8 mouse cellular contexts compared by ENCODE assay signal in genomic region chr7:24237040-24237791, GRCm38 (mm10). TPM values are rescaled to one million over a fixed set of nuclear protein-coding genes. Genes with fewer than 3 reads are reported as not detected.
DNase-seq lines count a peak whose midpoint lies in the region; ATAC-seq lines count a peak whose summit lies in the region.

Gene Zfp109 (minus strand): TSS chr7:24237560.

- 7% methylated on average over 28 of the region's 28 CpGs for WGBS in hindbrain, embryonic 13.5 days
- WGBS in lung, embryonic 16.5 days, result 4% methylated on average over 28 of the region's 28 CpGs

- DNase-seq in R1 (ENCODE audit: low read depth, low spot score), result peak; percentile 82
- peak; percentile 75 for DNase-seq in cerebellum, adult 9-11 months
- DNase-seq in frontal cortex, postnatal 14 days (ENCODE audit: low spot score in 2 of 2), result peak; percentile 39 to 60
- peak; percentile 59 to 70 for DNase-seq in layer of hippocampus, postnatal 10 days (ENCODE audit: low spot score in 2 of 2)
- peak; percentile 23 for DNase-seq in ovary, postnatal 10 days (ENCODE audit: low spot score)
- DNase-seq in thymus, postnatal 14 days, result peak; percentile 71

- peaks cover 14% of the 10 kb centered on the region; the same call in 1 of the 2 replicates for H3K27me3 ChIP-seq in hindbrain, embryonic 13.5 days
- no peaks in the 10 kb centered on the region for H3K27me3 ChIP-seq in lung, embryonic 16.5 days (ENCODE audit: control insufficient read depth, insufficient read depth, low read depth, low read length)

- peak within 1 kb of the TSS; percentile 79 for H3K9ac ChIP-seq in hindbrain, embryonic 13.5 days
- H3K9ac ChIP-seq in lung, embryonic 16.5 days (ENCODE audit: low read length), result peak within 1 kb of the TSS; percentile 74

- peaks cover 15% of the 10 kb centered on the region for H3K36me3 ChIP-seq in hindbrain, embryonic 13.5 days
- peaks cover 3% of the 10 kb centered on the region; the same call in 1 of the 2 replicates for H3K36me3 ChIP-seq in lung, embryonic 16.5 days (ENCODE audit: control insufficient read depth, insufficient read depth, low read length)

- no peak within 1 kb of the TSS for H3K27ac ChIP-seq in hindbrain, embryonic 13.5 days
- no peak within 1 kb of the TSS for H3K27ac ChIP-seq in lung, embryonic 16.5 days (ENCODE audit: low read length)

- H3K4me3 ChIP-seq in hindbrain, embryonic 13.5 days, result peak within 1 kb of the TSS; percentile 71
- peak within 1 kb of the TSS; percentile 62 for H3K4me3 ChIP-seq in lung, embryonic 16.5 days (ENCODE audit: low read length)

- H3K4me2 ChIP-seq in hindbrain, embryonic 13.5 days, result peak within 1 kb of the TSS; percentile 63
- peak within 1 kb of the TSS; percentile 65 for H3K4me2 ChIP-seq in lung, embryonic 16.5 days (ENCODE audit: low read depth, low read length)

- H3K4me1 ChIP-seq in hindbrain, embryonic 13.5 days (replicated peaks), result peaks cover 9% of the 10 kb centered on the region
- H3K4me1 ChIP-seq in lung, embryonic 16.5 days (replicated peaks; ENCODE audit: control insufficient read depth, insufficient read depth, low read length), result peaks cover 3% of the 10 kb centered on the region; the same call in 1 of the 2 replicates

- peak; percentile 92 for ATAC-seq in hindbrain, embryonic 13.5 days (ENCODE audit: low FRiP score)
- peak; percentile 93 for ATAC-seq in lung, embryonic 16.5 days (ENCODE audit: low read depth)

- H3K9me3 ChIP-seq in hindbrain, embryonic 13.5 days, result no peaks in the 10 kb centered on the region
- H3K9me3 ChIP-seq in lung, embryonic 16.5 days (ENCODE audit: control insufficient read depth, low read length), result no peaks in the 10 kb centered on the region

RNA-seq across cellular contexts. Expression of gene Zfp109, which starts in this region (rescaled TPM):
- polyA plus RNA-seq in hindbrain, embryonic 13.5 days (2015; fragmentation: Nextera tagmentation; extraction: Ambion mirVana), result 3.8 and 3.9 TPM in 2 replicates
- 1 to 10 TPM; 4.8 to 5.3 TPM for total RNA-seq in layer of hippocampus, postnatal 10 days (2021)
- polyA plus RNA-seq in lung, embryonic 16.5 days (2015; fragmentation: Nextera tagmentation; extraction: Ambion mirVana), result 4.7 and 5.4 TPM in 2 replicates

Comparison
In these comparisons a context has a peak if more than half of its experiments do, and no peak if none do; other contexts are left out.
1. DNase-seq: peak in every context shown above with its lines; median percentile 82 in R1; 75 in cerebellum, adult 9-11 months; 71 in thymus, postnatal 14 days; 64 in layer of hippocampus, postnatal 10 days; 50 in frontal cortex, postnatal 14 days; 23 in ovary, postnatal 10 days.